Mouse (Mus musculus) testis, adult 2 months (tissue): ENCODE measurements around the gene Ssna1.

Experiments used
- CTCF ChIP-seq: fragments of 200-500 bp; IDR thresholded peaks from 2 replicates; pipeline ENCODE4 v1.5.1; 2012; ENCODE audit warnings: low read depth, mild to moderate bottlenecking, inconsistent platforms, low read length, moderate library complexity; ENCODE audit not compliant: control insufficient read depth, insufficient read depth, insufficient replicate concordance
- POLR2A ChIP-seq: fragments of 200-500 bp; IDR thresholded peaks from 2 replicates; pipeline ENCODE4 v1.6.1; 2012; ENCODE audit warnings: low read depth, mild to moderate bottlenecking, inconsistent platforms, low read length, moderate library complexity; ENCODE audit not compliant: control insufficient read depth

GRCm38 (mm10) chr2:25258887-25259286 lies 13.4 kb downstream of the Ssna1 start:
- no peak for TF ChIP-seq CTCF
- TF ChIP-seq POLR2A: no peak
